Mouse (Mus musculus) spleen, embryonic (tissue): ENCODE data around the gene Ubtd1.
"Not testable (repeated sequence)": the region's sequence is repeated elsewhere in the genome, so short reads cannot be mapped to it uniquely, and the experiment has no call there.

Experiments used
- CTCF ChIA-PET: fragments of 350-600 bp; sonication (Branson Sonifier 250); formaldehyde crosslinking; loops from one replicate; lab custom pipeline; 2022; lab: Charles Lee

The Ubtd1 gene

GRCm38 (mm10) chr19:42056719-42057409 lies 75.3 kb downstream of the Ubtd1 start:
- CTCF ChIA-PET: no interaction called here

GRCm38 (mm10) chr19:42058426-42058825 lies 76.9 kb downstream of the Ubtd1 start:
- CTCF ChIA-PET: no interaction called here

- CTCF ChIA-PET: no interaction called here
These were observed 79.9 kb downstream of the Ubtd1 start for GRCm38 (mm10) chr19:42061443-42061842.

- CTCF ChIA-PET: interaction anchor here (0.9 kb wide), 1 partner anchor 18 kb away, joined by 3 read pairs; no protein-coding TSS in a partner anchor
These were observed 87.1 kb downstream of the Ubtd1 start for GRCm38 (mm10) chr19:42068441-42069240.

GRCm38 (mm10) chr19:42069241-42069525 lies 87.6 kb downstream of the Ubtd1 start:
- CTCF ChIA-PET: interaction anchor here (0.9 kb wide), 1 partner anchor 18 kb away, joined by 3 read pairs; no protein-coding TSS in a partner anchor

- CTCF ChIA-PET: interaction anchor here (0.7 to 1.5 kb wide), 2 partner anchors 20 to 95 kb away, joined by 3 to 5 read pairs; no protein-coding TSS in a partner anchor
These were observed 89.7 kb downstream of the Ubtd1 start for GRCm38 (mm10) chr19:42071221-42071620.

GRCm38 (mm10) chr19:42071886-42072608 lies 90.5 kb downstream of the Ubtd1 start:
- CTCF ChIA-PET: interaction anchor here (1.5 kb wide), 1 partner anchor 95 kb away, joined by 3 read pairs; no protein-coding TSS in a partner anchor

- CTCF ChIA-PET: no interaction called here
These were observed 91.2 kb downstream of the Ubtd1 start for GRCm38 (mm10) chr19:42072802-42073201.

- CTCF ChIA-PET: no interaction called here
These were observed 93.5 kb downstream of the Ubtd1 start for GRCm38 (mm10) chr19:42075051-42075450.

GRCm38 (mm10) chr19:42075992-42076391 lies 94.4 kb downstream of the Ubtd1 start:
- CTCF ChIA-PET: no interaction called here

GRCm38 (mm10) chr19:42078566-42078965 lies 97.0 kb downstream of the Ubtd1 start:
- CTCF ChIA-PET: no interaction called here

- CTCF ChIA-PET: no interaction called here
These were observed 97.4 kb downstream of the Ubtd1 start for GRCm38 (mm10) chr19:42079006-42079405.

GRCm38 (mm10) chr19:42079950-42080349 lies 98.4 kb downstream of the Ubtd1 start:
- CTCF ChIA-PET: interaction anchor here (0.6 kb wide), 1 partner anchor 985 kb away, joined by 3 read pairs; no protein-coding TSS in a partner anchor

GRCm38 (mm10) chr19:42080469-42080868 lies 98.9 kb downstream of the Ubtd1 start:
- CTCF ChIA-PET: interaction anchor here (0.6 kb wide), 1 partner anchor 986 kb away, joined by 3 read pairs; no protein-coding TSS in a partner anchor

GRCm38 (mm10) chr19:42081613-42082012 lies 100.0 kb downstream of the Ubtd1 start:
- CTCF ChIA-PET: not testable (repeated sequence)
